Mouse (Mus musculus) effector memory CD4-positive, alpha-beta T cell, adult 7 months (primary cell): ENCODE results near the gene Acp5. TPM values are rescaled to one million over a fixed set of nuclear protein-coding genes. Genes with fewer than 3 reads are reported as not detected.

Source experiments
- polyA plus RNA-seq: library from polyadenylated mRNA; unstranded; fragments of 100-300 nt; shearing (Covaris generic); gene quantifications from one replicate; pipeline ENCODE4 v1.2.1, GENCODE M21; 2017

Acp5 gene
- 193 TPM for polyA plus RNA-seq

GRCm38 (mm10) chr9:22135644-22136390, at the start of gene Acp5:
Gene Acp5, minus strand, starts transcription at chr9:22135711.

GRCm38 (mm10) chr9:22156497-22157245, 21.2 kb upstream of the Acp5 start, which contains the start of gene Pigyl:
Gene Pigyl, plus strand, starts transcription at chr9:22156846.

GRCm38 (mm10) chr9:22116740-22117426, 18.6 kb downstream of the Acp5 start, which contains the start of gene Elof1:
Gene Elof1, minus strand, starts transcription at chr9:22117172.

GRCm38 (mm10) chr9:22098993-22099696, 36.4 kb downstream of the Acp5 start, which contains the start of gene Cnn1:
Gene Cnn1, plus strand, starts transcription at chr9:22099216.

GRCm38 (mm10) chr9:22085022-22085834, 50.3 kb downstream of the Acp5 start, which contains the start of gene Ecsit:
Gene Ecsit, minus strand, starts transcription at chr9:22085438.

Other genes starting within 250 kb of the Acp5 start
- 9.4 TPM for gene Rab3d, start 217.5 kb downstream of the Acp5 start, polyA plus RNA-seq
- gene Ccdc159, start 208.2 kb downstream of the Acp5 start, polyA plus RNA-seq: 0.54 TPM
- 0.51 TPM for gene Tmem205, start 208.2 kb downstream of the Acp5 start, polyA plus RNA-seq
- gene Plppr2, start 198.7 kb downstream of the Acp5 start, polyA plus RNA-seq: 2.8 TPM
- gene Swsap1, start 180.0 kb downstream of the Acp5 start, polyA plus RNA-seq: 5.5 TPM
- gene Epor, start 172.2 kb downstream of the Acp5 start, polyA plus RNA-seq: not detected
- gene Rgl3, start 146.3 kb downstream of the Acp5 start, polyA plus RNA-seq: not detected
- not detected for gene Ccdc151, start 133.1 kb downstream of the Acp5 start, polyA plus RNA-seq
- 58.9 TPM for gene Prkcsh, start 132.9 kb downstream of the Acp5 start, polyA plus RNA-seq
- 0.16 TPM for gene Elavl3, start 83.7 kb downstream of the Acp5 start, polyA plus RNA-seq
- gene Gm49318, start 64.5 kb downstream of the Acp5 start, polyA plus RNA-seq: not detected
- gene Zfp653, start 64.3 kb downstream of the Acp5 start, polyA plus RNA-seq: 20.1 TPM
- 25.1 TPM for gene Ecsit, start 50.3 kb downstream of the Acp5 start, polyA plus RNA-seq
- gene Cnn1, start 36.5 kb downstream of the Acp5 start, polyA plus RNA-seq: not detected
- 28.6 TPM for gene Elof1, start 18.5 kb downstream of the Acp5 start, polyA plus RNA-seq
- 10.7 TPM for gene Pigyl, start 21.1 kb upstream of the Acp5 start, polyA plus RNA-seq
- 0.34 TPM for gene Zfp872, start 52.4 kb upstream of the Acp5 start, polyA plus RNA-seq
- gene Zfp809, start 90.0 kb upstream of the Acp5 start, polyA plus RNA-seq: 50.9 TPM
- gene Zfp599, start 124.2 kb upstream of the Acp5 start, polyA plus RNA-seq: 2.4 TPM
- 12.6 TPM for gene Zfp810, start 171.9 kb upstream of the Acp5 start, polyA plus RNA-seq